Mouse (Mus musculus) cerebellum, adult 11 months (tissue): ENCODE data around the gene Cdk11b.

Source experiments
- DNase-seq: peaks from one replicate; pipeline ENCODE4 v3.0.0; 2022

Cdk11b gene

GRCm38 (mm10) chr4:155624338-155625291 is at the start of gene Cdk11b:
Gene Cdk11b, plus strand, starts transcription at chr4:155624854.
- DNase-seq, result peak; percentile 95

GRCm38 (mm10) chr4:155574931-155575330 is 49.7 kb upstream of the Cdk11b start:
- no peak for DNase-seq

GRCm38 (mm10) chr4:155575521-155575920 is 49.1 kb upstream of the Cdk11b start:
- DNase-seq, result no peak

DNA sequence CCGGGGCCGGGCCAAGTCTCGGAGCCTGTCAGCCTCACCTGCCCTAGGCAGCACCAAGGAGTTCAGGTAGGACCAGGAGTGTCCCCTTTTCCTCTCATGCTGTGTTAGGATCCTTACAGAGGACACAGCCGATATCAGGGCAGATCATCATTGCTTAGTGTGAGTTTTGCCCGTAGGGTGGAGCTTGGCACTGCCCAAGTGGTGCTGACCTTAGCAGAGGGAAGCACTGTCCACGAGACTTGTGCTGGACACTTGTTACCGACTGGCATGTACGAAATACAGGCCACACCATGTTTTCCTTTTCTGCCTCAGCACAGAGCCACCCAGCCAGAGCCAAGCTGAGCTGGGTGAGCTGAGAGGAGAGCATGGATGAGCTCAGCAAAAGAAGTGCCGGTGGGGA is 47.5 kb upstream of the Cdk11b start:
- no peak for DNase-seq

DNA sequence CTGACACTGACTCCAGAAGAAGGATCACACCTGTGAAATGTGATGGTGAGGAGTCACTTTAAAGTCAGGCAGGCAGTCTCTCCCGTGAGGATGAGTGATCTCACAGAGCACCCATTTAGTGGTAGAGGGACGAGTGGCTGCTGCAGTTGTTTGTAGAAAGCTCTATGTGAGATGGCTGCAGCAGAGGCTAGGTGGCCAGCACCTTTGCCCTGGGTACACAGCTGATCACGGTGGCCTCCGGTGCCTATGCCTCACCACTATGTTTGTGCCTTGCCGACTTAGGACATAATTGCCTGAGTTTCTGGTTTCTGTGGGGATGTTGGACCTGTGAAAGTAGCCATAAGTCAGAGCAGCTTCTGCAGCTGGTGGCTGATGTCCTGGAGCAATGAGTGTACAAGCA is 46.9 kb upstream of the Cdk11b start:
- DNase-seq, result no peak

DNA sequence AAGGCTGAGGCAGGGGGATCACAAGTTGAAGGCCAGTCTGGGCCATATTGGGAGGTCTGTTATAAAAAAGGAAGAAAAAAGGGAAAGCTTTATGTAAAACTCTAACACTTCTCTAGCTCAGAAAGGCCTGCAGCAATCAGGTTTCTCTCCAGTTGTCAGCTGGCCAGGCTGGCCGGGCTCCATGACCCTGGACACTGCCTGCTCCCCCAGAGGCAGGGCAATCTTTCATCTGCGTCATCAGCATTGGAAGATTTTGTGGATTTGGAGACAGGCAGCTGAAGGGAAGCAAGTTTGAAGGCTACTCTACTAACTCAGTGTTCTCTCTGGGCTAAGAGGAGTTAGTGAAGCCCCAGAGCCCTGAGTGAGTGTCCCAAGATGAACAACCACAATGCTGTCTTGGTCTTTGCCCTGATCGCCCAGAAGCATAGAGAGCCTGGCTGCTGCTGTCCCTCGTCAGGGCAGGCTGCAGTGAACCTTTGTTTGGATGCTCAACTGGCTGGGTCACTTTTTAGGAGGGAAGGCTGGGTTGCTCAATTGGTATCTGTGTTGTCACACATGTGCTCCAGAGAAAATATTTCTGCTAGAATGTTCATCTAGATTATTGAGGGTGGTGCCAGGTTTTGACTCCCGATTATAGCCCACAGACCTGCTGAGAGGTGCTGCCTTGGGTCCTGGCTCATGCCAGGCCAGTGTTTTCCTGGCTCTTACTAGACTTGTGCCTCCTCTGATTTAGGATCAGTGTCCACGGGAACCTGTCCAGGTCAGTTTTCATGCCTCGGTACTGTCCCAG is 46.1 kb upstream of the Cdk11b start:
- no peak for DNase-seq

GRCm38 (mm10) chr4:155580420-155580819 is 44.2 kb upstream of the Cdk11b start:
- DNase-seq, result peak; percentile 38

GRCm38 (mm10) chr4:155582279-155582905 is 42.3 kb upstream of the Cdk11b start:
- DNase-seq, result no peak

DNA sequence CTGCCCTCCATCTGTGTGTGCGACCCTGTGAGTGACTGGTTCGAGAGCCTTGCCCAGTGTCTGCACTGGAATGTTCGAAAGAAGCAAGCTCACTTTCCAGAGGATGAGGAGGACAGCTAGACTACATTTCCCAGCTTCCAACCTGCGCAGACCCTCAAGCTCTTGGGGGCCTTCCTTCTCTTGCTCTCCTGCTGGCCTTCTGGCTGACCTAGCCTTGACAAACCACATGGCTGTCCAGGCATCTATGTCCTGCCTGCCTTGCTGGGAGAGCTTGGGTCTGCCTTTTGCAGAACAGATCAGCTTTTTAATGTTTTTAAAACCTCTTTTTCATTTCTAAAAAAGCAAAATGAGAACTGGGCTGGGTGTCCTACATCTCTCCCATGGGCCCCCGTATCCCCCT is 35.3 kb upstream of the Cdk11b start:
- no peak for DNase-seq

- no peak for DNase-seq
Observed at GRCm38 (mm10) chr4:155591012-155591719, 33.5 kb upstream of the Cdk11b start.

- DNase-seq, result no peak
Observed at GRCm38 (mm10) chr4:155593780-155594179, 30.9 kb upstream of the Cdk11b start.

DNA sequence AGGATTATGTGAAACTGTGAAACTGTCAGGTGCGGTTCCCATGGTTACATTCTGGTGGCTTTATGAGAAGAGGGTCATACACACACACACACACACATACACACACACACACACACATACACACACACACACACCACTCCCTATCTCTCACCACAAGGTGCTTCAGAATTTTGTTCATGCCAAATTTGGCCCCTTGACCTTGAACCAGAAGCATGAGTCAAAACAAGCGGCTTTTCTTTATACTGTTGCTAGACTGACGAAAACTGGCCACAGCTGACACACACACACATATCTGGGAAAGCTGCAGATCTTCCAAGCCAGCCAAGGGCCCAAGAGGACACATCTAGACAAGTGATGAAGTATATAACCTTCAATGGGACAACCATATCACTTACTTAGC is 28.9 kb upstream of the Cdk11b start:
- no peak for DNase-seq

DNA sequence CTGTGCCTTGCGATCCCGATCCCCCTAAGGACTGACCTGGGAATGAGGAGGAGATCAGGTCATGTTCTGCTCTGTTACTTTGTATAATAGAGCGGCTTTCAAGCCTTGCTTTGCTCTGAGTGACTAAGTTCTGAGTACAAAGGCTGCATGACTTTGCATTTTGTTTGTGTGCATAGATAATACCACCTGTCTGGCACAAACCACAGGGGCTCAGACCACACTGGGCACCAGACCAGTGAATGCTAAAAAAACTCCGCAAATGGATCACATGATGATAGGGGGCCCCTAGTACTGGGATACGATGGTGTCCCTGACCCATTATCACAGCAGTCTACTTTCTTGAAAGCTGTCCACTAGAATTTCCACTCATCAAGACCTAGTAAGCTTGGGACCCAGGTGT is 28.0 kb upstream of the Cdk11b start:
- no peak for DNase-seq

DNA sequence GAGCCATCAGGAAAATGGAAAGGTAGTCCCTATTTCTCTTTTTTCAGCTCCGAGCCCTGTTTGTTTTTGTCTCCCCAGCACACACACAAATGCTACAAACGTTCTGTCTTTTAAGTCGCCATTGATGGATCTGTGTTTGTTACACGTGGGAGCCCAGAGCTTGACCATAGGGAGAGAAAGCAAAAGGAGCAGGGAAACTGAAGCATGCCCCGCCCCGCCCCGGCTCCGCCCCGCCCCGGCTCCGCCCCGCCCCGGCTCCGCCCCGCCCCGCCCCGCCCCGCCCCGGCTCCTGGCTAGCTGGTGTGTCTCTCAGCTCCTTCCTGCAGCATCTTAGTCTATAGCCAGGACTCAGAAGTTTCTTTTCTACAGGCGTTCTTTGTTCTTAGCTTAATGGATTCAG is 26.1 kb upstream of the Cdk11b start:
- DNase-seq, result no peak

GRCm38 (mm10) chr4:155599901-155600825 is 24.5 kb upstream of the Cdk11b start:
- DNase-seq, result no peak

DNA sequence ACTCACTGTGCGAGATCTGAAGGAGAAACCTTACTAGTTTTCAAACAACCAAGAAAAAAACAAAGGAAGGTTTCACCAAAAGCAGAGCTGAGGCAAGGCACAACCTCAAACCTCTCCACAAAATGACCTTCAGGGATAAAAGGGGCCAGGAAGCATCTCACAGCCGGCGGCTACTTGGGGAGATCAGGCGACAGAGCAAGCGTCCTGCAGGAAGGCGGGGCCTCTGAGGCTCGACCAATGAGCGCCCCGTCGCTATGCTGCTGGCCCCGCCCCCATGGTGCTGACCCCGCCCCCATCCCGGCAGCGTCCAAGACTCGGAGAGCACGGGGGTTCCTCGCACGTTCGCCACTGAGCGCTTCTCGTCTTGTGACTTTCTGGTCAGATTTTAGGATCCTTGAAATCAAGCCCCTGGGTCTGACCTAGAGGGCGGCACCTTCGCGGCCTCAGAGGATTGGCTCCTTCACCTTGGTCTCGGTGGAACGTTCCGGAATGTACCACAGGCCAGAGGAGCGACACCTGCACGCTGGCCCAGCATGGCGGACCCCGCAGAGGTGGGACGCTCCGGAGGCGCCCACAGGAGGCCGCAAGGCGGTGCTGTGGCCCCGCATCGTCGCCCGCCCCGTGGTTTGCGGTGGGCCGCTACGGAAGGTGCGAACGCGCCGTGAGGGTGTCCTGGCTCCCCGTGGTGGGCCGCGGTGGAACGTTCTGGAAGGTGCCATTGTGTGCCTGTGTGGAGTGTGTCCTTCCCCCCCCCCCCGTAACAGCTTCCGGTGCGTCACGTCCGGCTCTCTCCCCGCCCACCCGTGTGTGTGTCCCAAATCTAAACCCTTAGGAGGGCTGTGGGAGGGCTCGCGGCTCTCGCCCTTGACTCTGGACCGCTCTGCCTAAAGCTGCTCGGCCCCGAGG is 23.3 kb upstream of the Cdk11b start, which contains the start of gene Slc35e2:
Gene Slc35e2, plus strand, starts transcription at position 326 of the 906 bp plus-strand sequence.
- DNase-seq, result peak; percentile 93

DNA sequence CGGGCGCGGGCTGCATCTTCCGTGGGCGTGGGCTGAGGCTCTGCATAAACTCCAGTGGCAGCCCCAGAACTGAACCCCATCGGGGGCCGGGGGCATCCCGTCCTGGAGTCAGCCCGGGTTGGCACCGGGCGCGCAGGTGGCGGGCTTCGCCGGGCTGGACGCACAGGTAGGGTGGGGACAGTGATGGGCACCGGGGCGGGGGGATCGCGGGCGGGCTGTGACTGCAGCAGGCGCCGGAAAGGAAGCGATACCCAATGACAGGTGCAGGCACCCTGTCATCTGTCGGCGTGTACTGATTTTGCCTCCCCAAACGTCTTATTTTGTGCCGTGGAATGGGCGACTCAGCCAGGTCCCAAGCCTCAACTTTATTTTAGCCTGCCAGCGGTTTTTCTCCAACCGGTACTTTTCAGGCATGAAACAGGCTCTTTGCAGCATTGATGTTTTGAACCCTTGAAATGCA is 22.6 kb upstream of the Cdk11b start:
- DNase-seq, result no peak

DNA sequence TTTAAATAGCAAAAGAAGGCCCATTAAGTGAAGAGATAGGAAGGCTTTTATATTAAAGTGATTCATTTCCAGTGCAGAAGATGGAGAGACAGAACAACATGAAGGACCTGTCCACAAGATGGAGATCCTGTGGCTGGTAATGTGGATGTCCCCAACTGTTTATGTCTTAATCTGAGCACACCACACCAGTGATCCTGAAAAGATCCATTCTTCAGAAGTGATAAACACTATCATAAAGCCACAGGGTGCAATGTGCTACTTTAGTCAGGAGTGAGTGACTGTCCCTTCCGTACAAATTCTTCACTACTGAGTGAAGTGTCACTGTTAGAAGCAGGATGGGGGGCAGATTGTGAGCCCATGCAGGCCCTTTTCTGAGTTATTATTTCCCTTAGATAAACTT is 21.9 kb upstream of the Cdk11b start:
- no peak for DNase-seq

- no peak for DNase-seq
Observed at GRCm38 (mm10) chr4:155603801-155604200, 20.9 kb upstream of the Cdk11b start.

GRCm38 (mm10) chr4:155605132-155605531 is 19.5 kb upstream of the Cdk11b start:
- no peak for DNase-seq
